In the genomic region with DNA sequence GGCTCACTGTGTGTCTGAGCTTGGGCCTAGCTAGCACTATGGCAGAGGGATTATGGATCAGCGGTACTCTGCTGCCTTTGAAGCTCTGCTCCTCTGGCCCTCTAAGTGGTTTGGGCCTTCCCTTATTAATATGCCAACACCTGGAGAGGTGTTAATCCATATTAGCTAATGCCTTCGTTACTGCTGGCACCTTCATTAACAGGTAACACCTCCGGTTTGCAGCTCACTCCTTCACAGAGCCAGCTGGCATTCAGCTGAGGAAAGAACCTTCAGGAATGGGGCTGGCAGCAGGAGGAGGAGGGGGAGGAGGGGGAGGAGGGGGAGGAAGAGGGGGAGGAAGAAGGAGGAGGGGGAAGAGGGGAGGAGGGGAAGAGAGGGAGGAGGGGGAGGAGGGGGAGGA, we compare ENCODE assay signal across 21 mouse cellular contexts. TPM values are rescaled to one million over a fixed set of nuclear protein-coding genes. Genes with fewer than 3 reads are reported as not detected.
DNase-seq lines count a peak whose midpoint lies in the region; ATAC-seq and TF ChIP-seq lines count a peak whose summit lies in the region.
"Had no signal": no experiment of that assay in that cellular context is flagged by ENCODE, and none has a peak within 500 bp of the region (broad histone marks: within the 10 kb centered on the region; RNA-seq: fewer than 3 reads in every experiment).

No protein-coding gene starts in this region.

- no peak for TF ChIP-seq CTCF in hindbrain, postnatal 0 days (IDR thresholded peaks at IDR 0.05; ENCODE audit: low read depth)

- no peaks in the 10 kb centered on the region for H3K36me3 ChIP-seq in hindbrain, postnatal 0 days (ENCODE audit: insufficient read depth, low read length)
- H3K36me3 ChIP-seq in hindbrain, embryonic 14.5 days (replicated peaks; ENCODE audit: control insufficient read depth, insufficient read depth) = no peaks in the 10 kb centered on the region
- H3K36me3 ChIP-seq in midbrain, embryonic 11.5 days (ENCODE audit: control insufficient read depth, insufficient read depth, low read length) = no peaks in the 10 kb centered on the region
- no peaks in the 10 kb centered on the region for H3K36me3 ChIP-seq in midbrain, embryonic 13.5 days
- H3K36me3 ChIP-seq: forebrain, embryonic 15.5 days; heart, embryonic 10.5 days; heart, embryonic 13.5 days; hindbrain, embryonic 15.5 days; intestine, embryonic 15.5 days had no signal

- 0 out of 2 replicates have a peak, but pooled peaks cover 4% of the 10 kb centered on the region for H3K4me1 ChIP-seq in hindbrain, postnatal 0 days (ENCODE audit: insufficient read depth, low read length)
- H3K4me1 ChIP-seq in hindbrain, embryonic 14.5 days (replicated peaks; ENCODE audit: control insufficient read depth, insufficient read depth, low read length) = peaks cover 11% of the 10 kb centered on the region
- H3K4me1 ChIP-seq in midbrain, embryonic 11.5 days (ENCODE audit: control insufficient read depth, insufficient read depth, low read length) = peaks cover 13% of the 10 kb centered on the region
- H3K4me1 ChIP-seq in midbrain, embryonic 13.5 days (replicated peaks) = peaks cover 16% of the 10 kb centered on the region
- H3K4me1 ChIP-seq: intestine, embryonic 15.5 days had no signal

- H3K27me3 ChIP-seq in hindbrain, postnatal 0 days (ENCODE audit: insufficient read depth, low read length) = no peaks in the 10 kb centered on the region
- no peaks in the 10 kb centered on the region for H3K27me3 ChIP-seq in hindbrain, embryonic 14.5 days (ENCODE audit: control insufficient read depth, insufficient read depth, low read length)
- H3K27me3 ChIP-seq in midbrain, embryonic 11.5 days (ENCODE audit: control insufficient read depth, insufficient read depth, low read length) = no peaks in the 10 kb centered on the region
- peaks cover 4% of the 10 kb centered on the region; the same call in 1 of the 2 replicates for H3K27me3 ChIP-seq in midbrain, embryonic 13.5 days
- H3K27me3 ChIP-seq: forebrain, embryonic 15.5 days; hindbrain, embryonic 15.5 days; intestine, embryonic 15.5 days had no signal

- 55% methylated on average over 3 of the region's 3 CpGs for WGBS in hindbrain, postnatal 0 days
- WGBS in hindbrain, embryonic 14.5 days = 60% methylated on average over 3 of the region's 3 CpGs
- 66% methylated on average over 3 of the region's 3 CpGs for WGBS in midbrain, embryonic 11.5 days
- 71% methylated on average over 3 of the region's 3 CpGs for WGBS in midbrain, embryonic 13.5 days

- peak; percentile 23 for DNase-seq in hindbrain, postnatal 0 days (ENCODE audit: low spot score)
- no peak for DNase-seq in hindbrain, embryonic 14.5 days (ENCODE audit: low spot score)
- peak; percentile 33 for DNase-seq in midbrain, embryonic 11.5 days (ENCODE audit: low spot score, missing footprints)
- DNase-seq in fat pad, adult 2 months (ENCODE audit: extremely low read depth, low read depth, low spot score) = peak; percentile 39
- no peak for DNase-seq in spleen, postnatal 36 days (ENCODE audit: low spot score in 2 of 2)
- DNase-seq: adrenal gland, adult 2 months; adrenal gland, postnatal 14 days; cerebellum, adult 11-12 months; cerebellum, adult 8-10 months; cerebellum, postnatal 10 days; gastrocnemius, postnatal 25 days; heart, adult 2 months; heart, postnatal 14 days; heart, postnatal 4 days had no signal

- no peak overlapping the region for H3K4me3 ChIP-seq in hindbrain, postnatal 0 days (ENCODE audit: low read length)
- no peak overlapping the region for H3K4me3 ChIP-seq in hindbrain, embryonic 14.5 days (replicated peaks; ENCODE audit: low read length)
- no peak overlapping the region for H3K4me3 ChIP-seq in midbrain, embryonic 11.5 days (ENCODE audit: low read depth, low read length)
- H3K4me3 ChIP-seq in midbrain, embryonic 13.5 days (replicated peaks) = no peak overlapping the region
- H3K4me3 ChIP-seq: forebrain, embryonic 15.5 days; heart, adult 2 months; heart, embryonic 10.5 days; heart, embryonic 13.5 days; hindbrain, embryonic 15.5 days; intestine, embryonic 15.5 days had no signal

- no peak for ATAC-seq in hindbrain, postnatal 0 days
- no peak for ATAC-seq in hindbrain, embryonic 14.5 days (ENCODE audit: low FRiP score)
- ATAC-seq in midbrain, embryonic 11.5 days (ENCODE audit: low FRiP score) = no peak
- ATAC-seq in midbrain, embryonic 13.5 days = no peak
- ATAC-seq: CD4-positive, CD25-positive, alpha-beta regulatory T cell, adult 4 months; forebrain, embryonic 15.5 days; intestine, embryonic 15.5 days had no signal

- H3K9me3 ChIP-seq in hindbrain, postnatal 0 days (ENCODE audit: low read length) = 0 out of 2 replicates have a peak, but pooled peaks cover 2% of the 10 kb centered on the region
- no peaks in the 10 kb centered on the region for H3K9me3 ChIP-seq in hindbrain, embryonic 14.5 days (ENCODE audit: control insufficient read depth, low read length)
- no peaks in the 10 kb centered on the region for H3K9me3 ChIP-seq in midbrain, embryonic 11.5 days (ENCODE audit: control insufficient read depth, low read length)
- H3K9me3 ChIP-seq in midbrain, embryonic 13.5 days = no peaks in the 10 kb centered on the region
- H3K9me3 ChIP-seq: forebrain, embryonic 15.5 days; heart, embryonic 10.5 days; heart, embryonic 13.5 days; hindbrain, embryonic 15.5 days; intestine, embryonic 15.5 days had no signal

- H3K27ac ChIP-seq in hindbrain, postnatal 0 days = no peak overlapping the region
- H3K27ac ChIP-seq in hindbrain, embryonic 14.5 days = no peak overlapping the region
- H3K27ac ChIP-seq in midbrain, embryonic 11.5 days (ENCODE audit: low read depth, low read length) = no peak overlapping the region
- H3K27ac ChIP-seq in midbrain, embryonic 13.5 days = no peak overlapping the region
- H3K27ac ChIP-seq: forebrain, embryonic 15.5 days; heart, adult 2 months; heart, embryonic 10.5 days; heart, embryonic 13.5 days; hindbrain, embryonic 15.5 days; intestine, embryonic 15.5 days had no signal

- H3K9ac ChIP-seq in hindbrain, postnatal 0 days (replicated peaks; ENCODE audit: low read length) = no peak overlapping the region
- no peak overlapping the region for H3K9ac ChIP-seq in hindbrain, embryonic 14.5 days
- H3K9ac ChIP-seq in midbrain, embryonic 11.5 days (ENCODE audit: low read length) = no peak overlapping the region
- H3K9ac ChIP-seq in midbrain, embryonic 13.5 days (replicated peaks) = no peak overlapping the region
- H3K9ac ChIP-seq: forebrain, embryonic 15.5 days; heart, embryonic 13.5 days; hindbrain, embryonic 15.5 days; intestine, embryonic 15.5 days had no signal

- H3K4me2 ChIP-seq in hindbrain, postnatal 0 days (ENCODE audit: low read depth, low read length) = no peak overlapping the region
- H3K4me2 ChIP-seq in hindbrain, embryonic 14.5 days (replicated peaks) = no peak overlapping the region
- H3K4me2 ChIP-seq in midbrain, embryonic 11.5 days = no peak overlapping the region
- no peak overlapping the region for H3K4me2 ChIP-seq in midbrain, embryonic 13.5 days (replicated peaks)
- H3K4me2 ChIP-seq: forebrain, embryonic 15.5 days; heart, embryonic 13.5 days; hindbrain, embryonic 15.5 days; intestine, embryonic 15.5 days had no signal

RNA-seq across cellular contexts. Expression of a gene that starts 49.7 kb away (rescaled TPM):
- 28.7 and 30.3 TPM in 2 replicates for total RNA-seq in hindbrain, postnatal 0 days (2014; rRNA removed)
- polyA plus RNA-seq in hindbrain, postnatal 0 days (2015; fragmentation: Nextera tagmentation; extraction: Ambion mirVana) = 42.7 and 45.4 TPM in 2 replicates
- polyA plus RNA-seq in hindbrain, embryonic 14.5 days (2014; fragmentation: Nextera tagmentation; extraction: Ambion mirVana) = 53.3 and 59.5 TPM in 2 replicates
- polyA plus RNA-seq in midbrain, embryonic 11.5 days (2014; fragmentation: Nextera tagmentation; extraction: Ambion mirVana) = 98.8 and 109 TPM in 2 replicates
- 87.5 and 87.8 TPM in 2 replicates for polyA plus RNA-seq in midbrain, embryonic 13.5 days (2015; fragmentation: Nextera tagmentation; extraction: Ambion mirVana)

Comparison
In these comparisons a context has a peak if more than half of its experiments do, and no peak if none do; other contexts are left out.
1. DNase-seq: peak in hindbrain, postnatal 0 days (single experiment), midbrain, embryonic 11.5 days (single experiment) and fat pad, adult 2 months (single experiment); none in hindbrain, embryonic 14.5 days (single experiment) and spleen, postnatal 36 days (0 of 2).